Comparison of ENCODE assay signal across 8 mouse cellular contexts in genomic region chr4:120745731-120746551, GRCm38 (mm10). TPM values are rescaled to one million over a fixed set of nuclear protein-coding genes. Genes with fewer than 3 reads are reported as not detected.
DNase-seq lines count a peak whose midpoint lies in the region; ATAC-seq and TF ChIP-seq lines count a peak whose summit lies in the region.

No protein-coding gene starts in this region.

- no peak for DNase-seq in layer of hippocampus, adult 2 months (ENCODE audit: low spot score in 2 of 2)
- no peak for DNase-seq in layer of hippocampus, postnatal 36 days
- DNase-seq in gastrocnemius, postnatal 25 days: peak; percentile 44
- no peak for DNase-seq in ovary, adult 18-20 months (ENCODE audit: low spot score)
- no peak for DNase-seq in thymus, adult 18-20 months
- DNase-seq in adrenal gland, postnatal 25 days: no peak

- H3K9me3 ChIP-seq in limb, embryonic 12.5 days: no peaks in the 10 kb centered on the region

- no peaks in the 10 kb centered on the region for H3K36me3 ChIP-seq in limb, embryonic 12.5 days
- H3K36me3 ChIP-seq in small intestine, adult 2 months (ENCODE audit: control insufficient read depth, insufficient read depth, low read length): no peaks in the 10 kb centered on the region

- H3K27ac ChIP-seq in layer of hippocampus, adult 2 months: peak overlapping the region; percentile 57; the same call in 1 of the 2 replicates
- no peak overlapping the region for H3K27ac ChIP-seq in limb, embryonic 12.5 days
- peak overlapping the region; percentile 33 for H3K27ac ChIP-seq in small intestine, adult 2 months (ENCODE audit: insufficient read depth, low read depth, low read length)

- no peak overlapping the region for H3K9ac ChIP-seq in limb, embryonic 12.5 days (replicated peaks)

- peaks cover 20% of the 10 kb centered on the region; the same call in 1 of the 2 replicates for H3K4me1 ChIP-seq in limb, embryonic 12.5 days (replicated peaks)
- peaks cover 3% of the 10 kb centered on the region; the same call in 1 of the 2 replicates for H3K4me1 ChIP-seq in small intestine, adult 2 months (ENCODE audit: control insufficient read depth, insufficient read depth, insufficient read length, low read length)

- peak overlapping the region; percentile 100; the same call in 1 of the 2 replicates for H3K4me2 ChIP-seq in limb, embryonic 12.5 days

- no peak for ATAC-seq in limb, embryonic 12.5 days (ENCODE audit: insufficient number of reproducible peaks, insufficient read depth, low FRiP score, low TSS enrichment, low read depth)

- no peak for TF ChIP-seq POLR2A in small intestine, adult 2 months (IDR thresholded peaks at IDR 0.05; ENCODE audit: low read depth, low read length)

- peak overlapping the region; percentile 58 for H3K4me3 ChIP-seq in layer of hippocampus, adult 2 months
- H3K4me3 ChIP-seq in limb, embryonic 12.5 days (replicated peaks): no peak overlapping the region
- peak overlapping the region; percentile 64 for H3K4me3 ChIP-seq in small intestine, adult 2 months (ENCODE audit: low read depth, low read length)

- no peak for TF ChIP-seq CTCF in layer of hippocampus, adult 2 months (conservative IDR thresholded peaks at IDR 0.05)
- TF ChIP-seq CTCF in small intestine, adult 2 months (IDR thresholded peaks at IDR 0.05; ENCODE audit: extremely low read depth, insufficient read length, insufficient replicate concordance, low read depth, low read length): no peak

- WGBS in limb, embryonic 12.5 days: 22% methylated on average over 10 of the region's 10 CpGs
- whole genome bisulfite sequencing in small intestine, adult 2 months: 66% methylated on average over 10 of the region's 10 CpGs

- H3K27me3 ChIP-seq in limb, embryonic 12.5 days: peaks cover 95% of the 10 kb centered on the region
- H3K27me3 ChIP-seq in small intestine, adult 2 months (ENCODE audit: control insufficient read depth, insufficient read depth, low read length): peaks cover 35% of the 10 kb centered on the region

RNA-seq across cellular contexts. Expression of gene Kcnq4, which starts 2.5 kb away (rescaled TPM):
- total RNA-seq in layer of hippocampus, adult 2 months (2021): 1 to 10 TPM; 4.2 to 4.3 TPM
- 1 to 10 TPM; 4.7 to 4.8 TPM for total RNA-seq in layer of hippocampus, postnatal 36 days (2021)
- total RNA-seq in gastrocnemius, postnatal 25 days (2021): 10 to 100 TPM; 15.9 to 18.0 TPM
- 6.2 and 7.3 TPM in 2 replicates for polyA plus RNA-seq in limb, embryonic 12.5 days (2016; fragmentation: Nextera tagmentation; extraction: Ambion mirVana)
- polyA plus RNA-seq in small intestine, adult 2 months (2012; rRNA removed): 3.0 and 4.3 TPM in 2 replicates
- total RNA-seq in adrenal gland, postnatal 25 days (2021): 1.5 and 2.0 TPM in 2 replicates
